Mouse (Mus musculus): ENCODE data around the gene Ypel2. TPM values are rescaled to one million over a fixed set of nuclear protein-coding genes. Genes with fewer than 3 reads are reported as not detected.
"Not testable (repeated sequence)": the region's sequence is repeated elsewhere in the genome, so short reads cannot be mapped to it uniquely, and the experiment has no call there.

Ypel2 gene
- 9.5 and 9.6 TPM in 2 replicates for polyA plus RNA-seq (2015; fragmentation: Nextera tagmentation; extraction: Ambion mirVana)

DNA sequence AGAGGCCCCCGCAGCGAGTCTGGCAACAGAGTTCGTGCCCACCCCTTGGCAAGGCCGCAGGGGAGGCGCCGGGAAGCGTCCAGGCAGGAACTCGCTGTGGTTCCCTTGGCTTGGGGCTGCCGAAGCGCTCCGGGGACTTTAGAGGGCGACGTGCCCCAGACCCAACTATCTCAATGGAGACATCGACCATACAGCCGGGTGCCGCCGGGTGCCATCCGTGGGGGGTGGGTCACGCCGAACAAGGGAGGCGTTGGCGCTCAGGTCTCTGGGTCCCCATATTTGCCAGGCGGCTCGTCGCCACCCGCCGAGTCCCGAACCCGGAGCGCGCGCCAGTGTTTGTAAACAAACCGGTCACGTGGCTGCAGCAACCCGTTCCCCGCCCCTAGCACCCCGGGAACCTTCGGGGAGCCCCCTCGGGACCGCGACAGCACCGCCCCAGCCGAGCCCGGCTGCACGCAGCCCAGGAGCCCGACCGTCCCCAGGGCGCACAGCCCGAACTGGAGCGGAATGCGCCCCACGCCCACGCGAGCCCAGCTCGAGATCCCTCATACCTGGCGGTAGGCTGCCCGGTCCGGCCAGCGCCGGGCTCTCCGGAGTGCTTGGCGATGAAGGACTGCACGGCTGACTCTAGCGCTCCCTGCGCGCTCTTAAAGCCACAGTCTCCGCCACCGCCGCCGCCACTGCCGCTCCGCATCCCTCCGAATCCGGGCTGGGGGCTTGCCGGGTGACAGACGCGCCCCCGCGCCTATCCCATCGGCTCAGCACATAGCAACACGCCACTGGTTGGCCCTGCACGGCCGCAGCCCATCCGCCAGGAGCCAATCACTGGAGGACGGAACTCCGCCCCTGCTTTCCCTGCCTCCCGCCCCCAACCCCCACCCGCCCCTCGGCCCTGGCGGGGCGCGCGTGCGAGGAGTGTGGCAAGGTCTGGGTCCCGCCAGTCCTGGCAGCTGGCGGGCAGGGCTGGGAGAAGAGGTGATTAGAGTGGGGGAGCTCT lies at the start of gene Ypel2:
TSS of gene Ypel2 (minus strand) at position 667 of the 997 bp plus-strand sequence.
- peak; percentile 96 for DNase-seq (ENCODE audit: low spot score)

DNA sequence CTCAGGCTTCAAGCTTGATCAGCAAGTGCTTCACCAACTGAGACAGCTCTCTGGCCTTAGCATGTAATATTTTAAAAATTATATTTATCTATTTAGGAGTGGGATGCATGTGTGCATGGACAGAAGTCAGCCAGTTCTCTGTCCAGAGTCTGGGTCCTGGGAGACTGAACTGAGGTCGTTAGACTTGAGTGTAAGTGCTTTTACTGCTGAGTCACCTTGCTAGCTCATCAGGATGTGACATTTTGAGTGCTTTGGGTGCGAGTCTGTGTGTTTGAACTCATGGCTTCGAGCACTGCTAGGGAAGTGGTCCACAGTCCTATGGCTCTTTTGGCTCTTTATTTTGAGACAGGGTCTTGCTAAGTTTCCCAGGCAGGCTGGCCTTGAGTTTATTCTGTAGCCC lies 49.5 kb upstream of the Ypel2 start:
- DNase-seq (ENCODE audit: low spot score) = no peak

DNA sequence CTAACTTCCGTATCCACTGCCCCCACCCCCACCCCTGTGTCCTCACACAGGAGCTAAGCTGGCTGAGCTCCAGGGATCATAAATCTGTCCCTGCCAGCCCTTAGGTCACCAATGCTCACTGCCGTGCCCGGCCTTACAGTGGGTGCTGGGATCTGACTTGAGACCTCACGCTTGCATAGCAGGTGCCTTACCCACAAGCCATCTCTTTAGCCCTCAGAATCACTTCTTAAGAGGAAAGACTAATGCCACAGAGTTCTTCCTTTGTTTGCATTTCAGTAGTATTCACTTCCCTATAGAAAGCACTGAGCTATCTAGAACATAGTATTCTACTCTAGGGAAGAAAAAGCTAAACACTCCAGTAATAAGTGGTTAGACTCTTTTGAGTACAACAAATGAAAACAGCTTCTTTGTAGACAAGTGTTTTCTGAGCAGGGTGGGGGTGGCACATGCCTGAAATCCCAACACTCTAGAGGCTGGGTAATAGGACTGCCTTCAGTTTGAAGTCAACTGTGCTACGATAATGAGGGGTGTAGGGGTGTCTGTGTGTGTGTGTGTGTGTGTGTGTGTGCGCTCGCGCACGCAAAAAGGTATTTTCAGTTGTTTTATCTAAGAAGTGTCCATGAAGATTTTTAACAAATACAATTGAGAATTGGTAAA lies 45.9 kb upstream of the Ypel2 start:
- DNase-seq (ENCODE audit: low spot score) = no peak

DNA sequence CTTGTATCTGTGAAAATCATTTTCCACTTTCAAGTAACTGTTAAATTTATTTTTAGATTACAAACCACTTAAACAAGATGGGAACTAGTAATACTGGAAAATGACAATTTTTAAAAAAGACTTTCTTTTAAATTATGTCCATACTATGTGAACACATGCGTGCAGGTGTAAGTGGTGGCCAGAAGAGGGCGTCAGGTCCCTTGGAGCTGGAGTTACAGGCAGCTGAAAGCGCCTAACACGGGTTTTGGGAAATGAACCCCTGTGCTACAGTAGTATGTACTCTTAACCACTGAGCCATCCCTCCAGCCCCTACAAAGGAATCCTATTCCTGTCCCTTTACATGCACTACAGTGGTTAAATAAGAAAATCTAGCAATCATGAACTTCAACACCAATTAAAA lies 42.7 kb upstream of the Ypel2 start:
- no peak for DNase-seq (ENCODE audit: low spot score)

DNA sequence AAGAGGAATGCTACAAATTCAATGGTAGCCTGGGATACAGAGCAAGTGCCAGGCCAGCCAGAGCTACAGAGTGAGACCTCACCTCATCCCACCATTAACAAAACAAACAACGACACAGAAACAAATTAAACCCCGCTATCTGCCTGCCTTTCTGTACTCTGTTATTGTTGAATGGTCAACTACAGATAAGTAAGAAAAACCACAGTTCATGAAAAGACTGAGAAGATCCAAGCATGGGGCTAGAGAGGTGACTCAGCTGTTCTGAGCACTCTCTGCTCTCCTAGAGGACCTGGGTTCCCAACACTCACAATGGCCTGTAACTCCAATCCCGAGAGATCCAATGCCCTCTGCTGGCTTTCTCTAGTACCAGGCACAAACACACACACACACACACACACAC lies 34.7 kb upstream of the Ypel2 start:
- DNase-seq (ENCODE audit: low spot score) = no peak

DNA sequence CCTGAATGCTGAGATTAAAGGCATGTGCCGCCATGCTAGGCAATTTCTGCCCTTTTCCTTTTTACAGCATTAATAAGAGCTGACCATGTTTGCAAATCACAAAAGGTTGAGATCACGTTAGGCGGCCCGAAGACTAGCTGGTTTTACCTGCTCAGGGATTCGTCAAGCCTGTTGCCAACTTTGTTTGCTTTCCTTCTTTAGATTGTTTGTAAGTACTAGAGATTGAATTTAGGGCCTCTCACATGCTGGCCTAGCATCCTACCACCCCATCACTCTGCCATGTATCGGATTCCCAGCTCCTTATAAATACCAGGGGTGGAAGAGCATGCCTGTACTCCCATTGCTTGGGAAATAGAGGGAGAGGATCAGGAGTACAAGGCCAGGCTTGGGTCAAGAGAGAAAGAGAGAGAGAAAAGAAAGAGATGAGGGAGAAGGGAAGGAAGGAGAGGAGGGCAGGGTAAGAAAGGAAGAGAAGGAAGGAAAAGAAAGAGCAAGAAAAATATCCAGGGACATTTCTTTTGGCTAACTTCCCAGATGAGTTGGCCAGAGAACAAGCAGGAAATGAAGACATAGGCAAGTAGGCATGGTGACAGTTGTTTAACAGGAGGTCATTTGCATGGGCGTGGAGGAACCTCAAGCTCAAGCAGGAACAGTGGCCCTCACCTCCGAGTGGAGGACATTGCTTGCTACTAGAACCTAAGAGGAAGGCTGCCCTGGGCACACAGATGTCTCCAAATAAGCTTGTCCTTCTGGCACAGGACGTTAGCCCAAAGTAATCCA lies 32.8 kb upstream of the Ypel2 start:
- DNase-seq (ENCODE audit: low spot score) = no peak

DNA sequence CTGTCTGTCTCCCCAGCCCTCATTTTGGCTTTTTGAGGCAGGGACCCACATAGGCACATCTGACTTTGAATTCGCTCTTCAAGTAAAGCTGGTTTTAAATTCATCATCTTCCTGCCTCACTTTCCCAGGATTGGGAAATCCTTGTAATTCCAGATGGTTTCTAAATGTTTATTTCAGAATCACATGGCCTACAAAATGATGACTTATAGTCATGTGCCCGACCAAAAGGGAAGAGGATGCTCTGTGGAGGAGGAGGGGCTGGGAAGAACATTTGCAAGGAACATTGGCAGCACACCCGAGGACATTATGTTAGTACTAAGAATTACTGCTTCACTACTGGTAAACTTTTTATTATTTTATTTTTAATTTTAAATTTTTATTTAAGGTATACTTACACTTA lies 31.8 kb upstream of the Ypel2 start:
- DNase-seq (ENCODE audit: low spot score) = no peak

DNA sequence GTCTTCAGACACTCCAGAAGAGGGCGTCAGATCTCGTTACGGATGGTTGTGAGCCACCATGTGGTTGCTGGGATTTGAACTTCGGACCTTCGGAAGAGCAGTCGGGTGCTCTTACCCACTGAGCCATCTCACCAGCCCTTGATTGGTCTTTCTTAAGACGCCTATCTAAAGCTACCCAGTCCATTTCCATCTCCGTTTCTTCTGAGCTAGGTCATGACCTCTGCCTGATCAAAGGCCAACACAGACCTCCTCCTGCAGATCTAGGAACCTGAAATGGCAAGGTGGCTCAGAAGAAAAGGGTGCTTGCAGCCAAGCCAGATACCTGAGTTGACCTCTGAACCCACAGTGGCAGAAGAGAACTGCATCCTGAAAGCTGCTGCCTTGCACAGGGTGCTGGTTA lies 29.7 kb upstream of the Ypel2 start:
- DNase-seq (ENCODE audit: low spot score) = not testable (repeated sequence)

DNA sequence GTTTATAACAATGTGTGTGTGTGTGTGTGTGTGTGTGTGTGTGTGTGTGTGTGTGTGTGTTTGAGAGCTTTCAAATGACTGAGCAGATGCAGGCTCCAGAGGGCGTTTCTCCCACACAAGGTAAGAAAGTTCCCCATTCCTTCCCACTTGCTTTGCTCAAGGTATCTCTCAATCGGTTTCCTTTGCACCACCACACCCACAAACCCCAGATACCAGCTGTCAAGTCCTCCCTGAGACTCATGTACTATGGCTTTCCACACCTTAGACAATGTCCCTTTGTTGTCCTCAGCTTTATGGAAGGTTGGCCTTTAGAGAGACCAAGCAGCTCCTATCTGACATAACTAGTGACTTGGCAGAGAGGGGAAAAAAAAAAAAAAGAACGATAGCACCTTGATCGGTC lies 29.3 kb upstream of the Ypel2 start:
- no peak for DNase-seq (ENCODE audit: low spot score)

DNA sequence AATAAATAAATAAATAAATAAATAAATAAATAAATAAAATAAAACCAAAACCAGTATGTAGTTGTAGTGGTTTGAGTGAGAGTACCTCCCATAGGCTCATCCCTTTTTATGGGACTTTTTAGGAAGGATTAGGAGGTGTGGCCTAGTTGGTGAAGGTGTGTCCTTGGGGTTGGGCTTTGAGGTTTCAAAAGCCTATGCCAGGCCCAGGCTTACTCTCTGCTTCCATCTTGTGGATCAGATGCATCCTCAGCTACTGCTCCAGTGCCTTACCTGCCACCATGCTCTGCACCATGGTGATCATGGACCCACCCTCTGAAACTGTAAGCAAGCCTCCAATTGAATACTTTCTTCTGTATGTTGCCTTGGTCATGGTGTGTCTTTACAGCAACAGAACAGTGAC lies 28.0 kb upstream of the Ypel2 start:
- DNase-seq (ENCODE audit: low spot score) = no peak

DNA sequence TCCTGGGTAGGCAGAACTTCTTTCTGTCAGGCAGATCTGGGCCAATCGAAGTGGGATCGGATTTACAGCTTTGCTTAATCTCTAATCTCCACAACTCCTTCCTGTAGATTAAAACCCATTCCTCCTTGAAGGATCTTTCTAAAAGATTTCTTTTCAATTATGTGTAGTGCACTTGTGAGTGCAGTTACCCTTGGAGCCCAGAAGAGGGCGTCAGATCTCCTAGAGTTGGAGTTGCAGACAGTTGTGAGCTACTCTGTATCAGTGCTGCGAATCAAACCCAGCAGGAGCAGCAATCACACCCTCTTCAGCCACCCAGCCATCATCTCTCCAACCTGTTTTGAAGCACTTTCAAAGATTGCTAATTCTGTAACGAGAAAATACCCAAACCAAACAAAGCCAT lies 26.9 kb upstream of the Ypel2 start:
- no peak for DNase-seq (ENCODE audit: low spot score)

DNA sequence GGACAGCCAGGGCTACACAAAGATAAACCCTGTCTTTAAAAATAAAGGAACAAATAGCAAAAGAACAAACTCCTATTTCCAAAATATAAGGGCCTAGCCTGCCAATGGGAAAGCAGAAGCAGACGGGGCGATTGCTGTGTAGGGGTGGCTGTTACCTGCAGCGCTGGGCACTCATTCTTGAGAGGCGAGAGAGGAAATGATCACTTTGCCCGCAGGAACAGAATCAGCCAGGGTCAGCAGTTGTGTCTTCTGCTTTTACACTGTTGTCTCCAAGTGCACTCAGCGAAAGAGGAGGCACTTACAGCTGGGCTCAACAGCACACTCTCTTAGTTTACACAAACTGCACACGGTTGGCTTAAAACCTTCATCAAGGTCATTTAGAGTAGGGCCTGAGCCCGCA lies 25.9 kb upstream of the Ypel2 start:
- no peak for DNase-seq (ENCODE audit: low spot score)

DNA sequence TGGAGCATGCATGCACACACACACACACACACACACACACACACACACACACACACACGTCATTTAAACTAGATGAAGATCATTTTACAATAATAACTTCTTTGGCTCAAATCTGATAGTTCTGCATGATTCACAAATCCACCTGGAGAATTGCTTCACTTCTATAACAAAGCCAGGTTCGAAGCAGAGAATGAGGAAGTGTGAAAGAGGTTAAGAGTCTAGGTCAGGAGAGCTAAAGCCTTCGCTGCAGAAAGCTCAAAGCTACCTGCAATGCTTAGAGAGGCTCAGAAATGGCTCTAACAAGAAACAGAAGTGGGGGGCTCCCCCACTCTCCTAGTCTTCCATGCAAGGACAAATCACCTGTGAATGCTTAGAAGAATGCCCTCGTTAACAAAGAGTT lies 24.6 kb upstream of the Ypel2 start:
- no peak for DNase-seq (ENCODE audit: low spot score)

DNA sequence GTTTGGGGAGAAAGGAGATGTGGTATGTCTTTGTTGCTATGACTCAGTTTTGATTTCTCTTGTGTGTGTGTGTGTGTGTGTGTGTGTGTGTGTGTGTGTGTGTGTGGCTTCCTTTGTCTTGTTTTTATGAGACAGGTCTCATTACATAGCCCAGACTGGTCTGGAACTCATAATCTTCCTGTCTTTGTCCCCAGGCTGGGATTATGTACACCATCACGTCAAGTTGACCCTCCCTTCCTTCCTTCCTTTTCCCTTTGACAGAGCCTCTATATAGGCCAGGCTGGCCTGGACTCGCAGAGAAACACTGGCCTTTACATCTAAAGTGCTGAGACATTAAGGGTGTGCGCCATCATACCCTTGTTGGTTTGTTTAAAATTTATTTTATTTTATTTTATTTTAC lies 22.2 kb upstream of the Ypel2 start:
- DNase-seq (ENCODE audit: low spot score) = no peak

DNA sequence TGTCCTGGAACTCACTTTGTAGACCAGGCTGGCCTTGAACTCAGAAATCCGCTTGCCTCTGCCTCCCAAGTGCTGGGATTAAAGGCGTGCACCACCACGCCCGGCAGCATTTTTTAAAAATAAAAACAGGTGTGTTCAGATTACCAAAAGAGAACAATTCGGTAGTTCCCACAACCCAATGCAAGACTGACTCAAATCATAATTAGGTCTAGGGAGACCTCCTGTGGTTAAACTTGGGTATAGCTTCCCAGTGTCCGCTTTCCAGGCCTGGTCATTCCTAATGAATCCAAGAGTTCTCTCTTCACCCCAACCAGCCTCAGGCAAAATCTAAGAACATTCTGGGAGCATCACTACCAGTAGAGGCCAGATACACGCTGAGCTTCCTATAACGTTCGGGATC lies 17.0 kb upstream of the Ypel2 start:
- peak; percentile 56 for DNase-seq (ENCODE audit: low spot score)

DNA sequence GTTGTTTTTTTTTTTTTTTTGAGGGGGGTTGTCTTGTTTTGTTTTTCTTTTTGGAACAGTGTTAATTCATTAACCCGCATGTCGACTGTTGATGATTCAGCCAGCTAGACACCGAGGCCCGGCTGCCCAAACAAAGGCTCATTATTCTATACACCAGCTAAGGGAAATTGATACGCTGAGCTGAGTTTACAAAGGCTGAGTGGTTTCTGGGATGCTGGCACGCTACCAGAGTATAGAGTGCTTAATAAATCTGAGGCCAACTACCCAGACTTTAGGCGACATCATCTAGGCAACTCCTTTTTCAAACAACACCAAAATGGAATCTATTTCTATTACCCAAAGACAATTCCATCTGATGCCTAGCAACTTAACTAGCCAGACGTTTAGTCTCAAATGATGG lies 13.9 kb upstream of the Ypel2 start:
- DNase-seq (ENCODE audit: low spot score) = no peak

DNA sequence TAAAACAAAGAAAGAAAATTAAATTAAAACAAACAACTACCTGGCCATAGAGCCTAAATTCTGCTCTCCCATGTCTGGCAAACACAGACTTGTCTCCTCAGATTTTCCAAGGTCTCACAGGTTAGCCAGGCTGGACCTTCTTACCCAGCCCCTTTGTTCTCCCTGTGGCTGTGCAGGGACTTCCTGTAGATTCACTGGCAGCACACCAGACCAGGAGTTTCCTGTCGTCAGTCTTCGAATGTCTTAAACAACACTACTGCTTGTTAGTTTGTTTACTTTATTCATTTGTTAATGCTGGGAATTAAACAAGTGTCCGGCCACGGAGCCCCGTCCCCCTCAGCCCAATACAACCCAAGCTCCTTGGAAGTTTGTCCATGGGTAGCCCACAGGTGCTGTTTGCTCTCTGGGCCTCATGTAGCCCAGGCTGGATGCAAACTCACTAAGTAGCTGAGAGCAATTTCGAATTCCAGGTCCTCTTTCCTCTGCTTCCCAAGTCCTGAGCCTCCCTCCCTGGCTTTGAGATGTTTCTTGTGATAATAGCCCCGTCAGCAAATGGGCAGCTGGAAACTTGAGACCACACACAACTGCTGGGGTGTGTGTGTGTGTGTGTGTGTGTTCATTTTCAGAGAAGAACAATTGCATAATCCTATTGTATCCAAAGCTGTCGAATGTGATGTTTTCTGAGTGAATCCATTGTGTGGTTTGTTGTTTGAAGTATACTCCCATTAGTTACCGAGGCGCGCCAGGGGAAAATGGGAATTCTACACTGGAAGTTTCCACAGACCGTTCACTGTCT lies 11.7 kb upstream of the Ypel2 start:
- no peak for DNase-seq (ENCODE audit: low spot score)

DNA sequence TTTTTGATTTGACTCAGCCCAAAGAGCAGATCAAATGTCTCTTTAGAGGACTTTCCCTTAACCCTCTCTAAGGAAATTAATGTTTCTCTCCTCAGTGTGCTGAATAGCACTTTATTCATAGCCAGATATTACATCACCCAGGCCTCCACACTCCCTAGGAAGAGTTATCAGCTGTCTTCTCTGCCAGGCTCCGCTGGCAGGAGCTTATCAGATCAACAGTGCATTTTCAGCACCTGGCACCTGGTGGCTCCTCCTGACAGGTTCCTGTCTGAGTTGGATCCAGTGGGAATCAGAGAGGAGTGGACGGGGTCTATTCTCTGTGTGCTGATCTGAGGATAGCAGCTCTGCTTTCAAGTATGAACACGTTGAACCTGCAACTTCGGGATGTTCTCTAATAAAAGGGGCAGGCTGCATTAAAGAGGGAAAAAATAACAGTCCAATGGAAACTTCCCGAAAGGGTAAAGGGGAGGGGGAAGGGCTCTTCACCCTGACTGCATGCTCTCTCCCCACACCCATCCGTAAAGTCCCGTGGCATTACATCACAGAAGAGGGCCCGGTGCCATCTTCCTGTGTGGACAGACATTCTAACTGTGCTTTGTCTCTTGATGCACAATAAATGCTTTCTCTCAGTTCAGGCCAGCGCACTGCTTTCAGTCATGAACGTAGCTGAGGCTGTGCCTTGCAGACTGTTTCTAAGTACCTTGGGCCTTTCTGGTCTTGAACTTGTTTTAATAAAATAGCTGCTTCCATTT lies 8.7 kb upstream of the Ypel2 start:
- DNase-seq (ENCODE audit: low spot score) = no peak

DNA sequence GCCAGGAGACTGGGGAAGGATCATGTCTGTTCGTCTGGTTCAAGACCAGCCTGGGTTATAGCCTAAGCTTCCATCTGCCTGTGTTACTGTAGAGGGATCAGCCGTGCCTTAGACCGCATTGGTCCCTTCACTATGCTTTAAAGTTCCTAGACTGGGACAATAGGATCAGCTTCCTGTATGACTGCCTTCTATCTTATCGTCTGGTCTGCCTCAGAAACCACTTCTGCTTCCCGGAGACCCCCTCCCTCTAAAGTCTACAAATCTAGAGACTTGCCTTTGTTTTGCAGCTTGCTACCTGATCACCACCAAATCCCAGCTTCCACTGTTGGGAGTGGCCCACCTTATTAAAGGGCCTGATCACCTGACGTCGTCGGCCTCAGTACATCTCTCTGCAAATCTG lies 7.7 kb upstream of the Ypel2 start:
- no peak for DNase-seq (ENCODE audit: low spot score)

DNA sequence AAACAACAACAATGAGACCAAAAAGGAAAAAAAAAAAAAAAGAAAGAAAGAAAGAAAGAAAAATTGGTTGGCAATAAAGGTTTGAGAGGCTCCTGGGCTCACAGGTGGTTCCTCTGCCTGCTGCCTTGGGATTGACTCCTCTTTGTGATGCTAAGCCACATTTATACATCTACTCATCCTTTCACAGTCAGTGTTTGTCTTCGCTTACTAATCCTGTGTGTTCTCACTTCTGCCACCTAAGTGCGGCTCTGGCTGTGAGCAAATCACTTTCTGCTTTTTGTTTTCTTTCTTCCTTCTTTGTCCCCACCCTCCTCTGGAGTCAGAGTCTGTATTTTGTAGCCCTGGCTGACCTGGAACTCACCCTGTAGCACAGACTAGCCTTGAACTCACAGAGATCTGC lies 2.8 kb upstream of the Ypel2 start:
- DNase-seq (ENCODE audit: low spot score) = no peak

All from thymus, postnatal 0 days (tissue).